Mouse (Mus musculus) cerebellum, postnatal 4 days (tissue): ENCODE data around the gene Scn3a.
"Not testable (repeated sequence)": the region's sequence is repeated elsewhere in the genome, so short reads cannot be mapped to it uniquely, and the experiment has no call there.

Experiments used
- DNase-seq, 2 experiments: peaks; one replicate each; pipeline ENCODE4 v3.0.0; 2022; ENCODE audit warnings: low spot score in 2 of 2, mixed read lengths in 1 of 2

Gene Scn3a

GRCm38 (mm10) chr2:65490450-65490849, 77.0 kb downstream of the Scn3a start:
- no peak for DNase-seq

DNA sequence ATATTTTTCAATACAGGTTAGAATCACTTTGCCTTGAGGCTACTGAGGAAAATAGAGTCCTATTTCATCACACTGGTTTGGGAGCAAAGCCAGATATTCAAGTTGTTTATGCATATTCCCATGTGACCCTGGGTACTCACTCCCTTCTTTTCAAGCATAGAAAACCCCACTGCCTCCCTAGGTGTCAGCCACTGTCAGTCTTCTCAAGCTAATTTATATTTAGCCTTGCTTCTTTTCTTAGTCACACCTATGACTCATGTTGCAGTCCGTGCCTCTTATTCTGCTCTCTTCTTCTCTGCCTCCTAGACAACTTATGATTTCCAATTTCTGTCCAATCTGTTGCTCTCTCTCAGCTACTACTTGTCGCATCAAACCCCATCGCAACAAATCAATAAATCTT, 84.0 kb downstream of the Scn3a start:
- DNase-seq = no peak

DNA sequence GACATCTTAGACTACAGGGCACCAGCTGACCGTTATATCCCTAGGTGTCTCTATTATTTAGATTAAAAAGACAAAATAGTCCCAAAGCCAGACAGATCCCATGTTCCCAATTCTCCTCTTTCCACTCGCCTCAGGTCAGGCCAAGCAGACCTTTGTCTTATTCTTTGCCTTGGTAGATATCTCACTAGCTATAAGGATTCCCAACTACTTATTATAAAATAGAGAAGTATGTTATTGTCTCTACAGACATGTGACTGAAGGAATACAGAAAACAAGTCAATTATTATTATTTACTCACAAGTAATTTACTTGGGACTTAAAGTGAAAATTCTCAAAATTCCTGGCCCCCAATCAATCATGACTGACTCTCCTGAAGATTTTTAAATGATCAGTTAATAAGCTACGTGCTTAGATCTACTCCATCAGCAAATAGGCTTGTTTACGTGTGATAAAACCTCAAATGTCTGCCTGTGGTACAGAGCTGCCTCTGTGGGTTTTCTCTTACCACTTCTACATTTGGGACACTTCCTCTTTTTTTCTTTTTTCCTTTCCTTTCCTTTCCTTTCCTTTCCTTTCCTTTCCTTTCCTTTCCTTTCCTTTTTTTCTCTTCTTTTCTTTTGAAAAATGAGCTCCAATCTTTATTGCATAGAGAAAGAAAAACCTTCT, 86.3 kb downstream of the Scn3a start:
- DNase-seq = no peak

DNA sequence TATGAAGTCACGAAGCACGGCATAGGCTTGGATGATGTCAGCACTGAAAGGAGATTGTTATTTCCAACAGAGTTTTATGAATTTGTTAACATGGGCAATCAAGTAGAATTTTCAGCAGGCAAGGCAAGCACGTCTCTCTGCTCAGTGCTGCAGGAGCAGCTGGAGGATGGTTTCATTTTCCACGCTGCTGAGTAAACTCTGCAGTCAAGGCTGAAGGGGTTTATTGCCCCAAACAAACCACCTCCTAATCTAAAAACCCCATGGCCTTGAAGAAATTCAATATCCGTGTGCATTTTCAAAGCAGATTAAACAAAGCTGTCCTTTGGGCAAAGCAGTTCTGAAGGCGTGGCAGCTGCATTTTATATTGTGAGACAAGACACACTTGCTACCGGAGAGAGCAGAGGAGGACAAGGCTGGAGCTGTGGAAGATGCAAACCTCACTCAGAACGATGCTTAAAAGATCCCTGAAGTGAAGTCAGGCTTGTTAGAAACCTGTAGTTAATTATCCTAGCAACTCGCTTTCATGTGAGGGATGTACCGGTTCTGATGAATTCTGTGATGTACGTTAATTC, 96.0 kb downstream of the Scn3a start:
- DNase-seq = no peak

DNA sequence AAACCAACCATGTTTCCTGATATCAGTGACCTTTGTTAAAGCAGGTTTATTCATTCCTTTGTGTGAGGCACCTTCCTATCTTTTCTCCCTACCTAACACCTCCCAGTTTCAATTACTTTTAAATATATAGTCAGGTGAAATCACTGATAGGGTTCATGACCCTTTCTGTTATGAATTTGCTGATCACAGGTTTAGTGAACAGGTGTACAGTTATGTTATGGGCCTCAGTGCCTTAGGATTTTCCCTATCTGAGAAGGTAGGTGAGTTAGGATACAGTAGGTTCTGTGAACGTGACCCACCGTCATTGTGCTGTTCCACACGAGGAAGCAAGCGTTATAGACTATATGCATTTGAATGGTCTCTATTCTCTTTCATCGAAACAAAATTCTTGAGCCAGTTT, 101.7 kb downstream of the Scn3a start:
- DNase-seq = no peak

- DNase-seq = no peak
Measured at GRCm38 (mm10) chr2:65453763-65454162, 113.7 kb downstream of the Scn3a start.

DNA sequence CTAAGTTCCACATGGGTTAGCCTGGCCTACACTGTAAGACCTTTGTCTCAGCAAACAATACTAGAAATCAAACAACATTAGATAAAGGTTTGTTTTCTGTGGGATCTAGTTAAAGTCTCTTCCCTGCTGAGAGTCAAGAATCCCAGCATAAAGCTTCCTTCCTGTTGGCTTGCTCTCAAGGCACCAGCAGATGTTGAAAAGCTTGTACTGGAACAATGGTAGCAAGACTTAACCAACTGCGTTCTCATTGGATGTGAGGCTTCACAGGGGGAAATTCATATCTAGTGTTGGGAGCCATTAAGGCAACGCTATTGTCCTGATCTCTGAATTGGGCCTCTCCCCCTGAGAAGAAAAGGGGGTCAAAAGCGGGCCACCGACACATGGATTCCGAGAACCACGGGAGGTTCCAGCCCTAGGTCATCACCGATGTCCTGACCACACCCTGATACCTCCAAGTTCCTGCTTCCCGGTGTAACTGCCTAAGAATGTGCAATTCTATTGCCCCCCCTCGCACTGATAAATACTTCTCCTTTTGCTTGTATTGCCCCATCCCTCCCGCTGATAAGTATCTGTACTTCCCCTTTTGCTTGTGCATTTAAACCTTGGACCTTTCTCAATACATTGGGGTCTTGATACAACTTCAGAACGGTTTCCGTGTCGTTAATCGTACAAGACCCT, 115.9 kb downstream of the Scn3a start:
- not testable (repeated sequence) for DNase-seq

DNA sequence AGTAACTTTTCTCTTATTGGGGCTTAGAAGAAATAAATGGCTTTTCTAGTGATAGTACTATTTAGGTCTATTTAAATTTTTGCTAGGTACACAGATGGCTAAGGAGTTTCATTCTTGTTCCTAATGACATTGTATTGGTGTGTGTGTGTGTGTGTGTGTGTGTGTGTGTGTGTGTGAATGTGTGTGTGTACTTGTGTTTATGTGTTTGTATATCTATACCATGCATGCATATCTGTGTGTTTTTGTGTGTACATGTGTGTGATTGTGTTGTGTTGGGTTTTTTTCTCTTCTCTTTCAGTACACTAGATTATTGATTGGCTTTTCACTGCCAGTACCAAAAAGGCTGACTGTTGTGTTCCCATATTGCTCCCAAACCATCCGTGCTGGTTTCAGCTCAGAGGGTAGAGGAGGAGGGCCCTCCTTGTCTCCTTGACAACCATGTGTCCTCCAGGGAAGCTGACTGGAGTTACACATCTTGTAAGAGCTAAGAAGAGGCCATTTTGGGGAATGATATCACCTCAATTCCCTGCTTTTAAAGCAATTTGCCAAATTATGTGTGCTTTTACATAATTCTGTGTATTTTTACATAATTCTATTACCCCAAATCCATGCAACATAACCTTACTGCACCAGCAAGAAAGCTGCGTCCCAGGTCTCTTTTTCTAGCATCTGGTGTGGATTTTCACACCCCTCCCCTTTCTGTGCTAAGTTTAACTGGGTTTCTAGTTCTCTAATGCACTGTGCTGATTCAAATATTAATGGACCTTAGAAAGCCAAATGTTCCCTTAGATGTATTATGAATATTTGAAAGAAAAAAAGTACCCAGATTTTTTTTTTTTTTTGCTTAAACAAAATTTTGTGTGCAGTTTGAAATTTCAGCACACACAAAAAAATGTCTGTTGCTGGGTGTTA, 116.7 kb downstream of the Scn3a start:
- no peak for DNase-seq

- no peak for DNase-seq
Measured at GRCm38 (mm10) chr2:65449126-65449828, 118.2 kb downstream of the Scn3a start.

- no peak for DNase-seq
Measured at GRCm38 (mm10) chr2:65443082-65443481, 124.3 kb downstream of the Scn3a start.

DNA sequence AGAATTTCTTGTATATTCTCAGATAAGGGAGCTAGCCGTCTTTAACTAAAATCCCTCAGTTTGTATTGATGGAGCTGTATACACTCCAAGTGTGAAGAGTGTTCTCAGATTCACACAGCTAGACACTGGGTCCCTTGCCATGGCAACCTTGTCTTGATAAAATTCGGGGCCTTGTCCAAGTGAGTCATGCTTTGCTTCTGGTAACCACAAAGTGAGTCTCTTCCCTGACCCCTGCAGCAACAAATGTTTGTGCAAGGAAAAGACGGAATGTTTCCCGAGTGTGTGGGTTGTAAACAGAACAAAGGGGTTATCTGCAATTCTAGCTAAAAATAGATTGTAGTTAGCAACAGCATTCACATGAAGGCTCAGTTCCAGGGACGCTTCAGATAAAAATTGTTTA, 125.9 kb downstream of the Scn3a start:
- DNase-seq = no peak

DNA sequence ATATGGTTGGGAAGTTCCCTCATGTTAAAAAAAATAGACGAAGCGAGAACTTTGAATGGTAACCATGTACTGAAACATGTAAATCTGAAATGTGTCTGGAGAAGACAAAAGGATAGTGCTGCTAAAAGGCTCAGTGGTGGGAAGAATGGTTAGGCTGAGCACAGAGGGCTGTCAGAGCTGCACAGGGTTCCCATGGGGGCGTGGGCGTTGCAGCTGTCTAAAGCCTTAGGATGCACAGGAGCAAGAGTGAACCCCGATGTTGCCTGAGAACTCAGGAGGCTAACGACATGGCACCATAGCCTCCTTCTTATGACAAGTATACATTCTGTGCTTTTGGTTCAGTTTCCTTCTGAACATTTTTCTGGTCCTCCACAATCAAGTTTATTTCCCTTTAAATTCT, 126.3 kb downstream of the Scn3a start:
- no peak for DNase-seq

DNA sequence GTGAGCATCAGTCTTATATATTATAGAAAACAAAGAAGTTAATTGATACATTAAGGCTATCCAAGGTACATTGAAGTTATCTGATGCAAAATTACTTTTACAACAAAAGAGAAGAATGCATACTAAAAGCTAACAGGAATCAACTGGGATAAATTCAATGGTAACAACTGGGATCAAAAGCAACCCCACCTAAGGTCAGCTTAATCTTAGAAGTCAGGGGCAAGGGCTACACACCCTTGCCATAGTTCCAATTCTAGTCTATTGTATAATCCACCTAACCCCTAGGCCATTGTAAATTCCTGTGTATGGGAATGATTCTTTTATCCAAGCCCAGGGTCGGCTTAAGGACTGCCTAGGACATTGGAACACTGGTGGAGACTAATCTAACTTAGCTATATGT, 130.5 kb downstream of the Scn3a start:
- no peak for DNase-seq

DNA sequence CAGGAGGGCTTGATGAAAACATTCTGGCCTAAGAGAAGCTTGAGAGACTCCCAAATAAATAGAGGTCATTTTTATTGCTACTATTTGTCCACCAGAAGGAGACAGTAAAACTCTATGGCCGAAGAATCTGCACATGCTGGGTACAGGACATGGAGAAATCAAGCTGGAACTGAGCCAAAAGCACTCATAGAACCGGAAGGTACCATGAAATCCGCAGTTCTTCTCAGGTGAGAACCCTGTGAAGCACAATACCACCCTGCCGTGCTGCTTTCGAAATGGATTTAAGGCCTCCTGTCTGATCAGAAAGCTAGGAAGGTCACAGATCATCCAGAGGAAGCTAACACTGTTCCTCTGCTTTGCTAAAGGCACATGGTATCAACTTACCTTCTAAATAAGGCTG, 143.9 kb downstream of the Scn3a start:
- DNase-seq = no peak

- no peak for DNase-seq
Measured at GRCm38 (mm10) chr2:65421259-65422255, 145.9 kb downstream of the Scn3a start.

- no peak for DNase-seq
Measured at GRCm38 (mm10) chr2:65418608-65419007, 148.8 kb downstream of the Scn3a start.

DNA sequence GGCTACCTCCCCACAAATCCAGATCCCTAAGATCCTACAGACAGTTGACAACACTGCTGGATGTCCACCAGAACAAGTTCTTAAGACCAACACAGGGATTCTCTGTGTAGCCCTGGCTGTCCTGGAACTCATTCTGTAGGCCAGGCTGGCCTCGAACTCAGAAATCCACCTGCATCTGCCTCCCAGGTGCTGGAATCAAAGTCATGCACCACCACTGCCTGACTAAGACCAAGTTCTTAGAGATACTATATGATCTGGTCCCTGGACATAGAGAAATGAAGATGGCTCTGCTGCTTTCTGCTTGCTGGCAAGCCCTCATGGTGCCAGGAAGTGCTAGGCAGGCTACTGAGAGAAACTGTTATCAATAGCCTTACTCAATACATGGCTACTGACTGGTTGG, 150.9 kb downstream of the Scn3a start:
- DNase-seq = no peak

- no peak for DNase-seq
Measured at GRCm38 (mm10) chr2:65415294-65415693, 152.1 kb downstream of the Scn3a start.

GRCm38 (mm10) chr2:65414806-65415281, 152.6 kb downstream of the Scn3a start:
- DNase-seq = peak in 1 of 2 experiments; percentile 49

DNA sequence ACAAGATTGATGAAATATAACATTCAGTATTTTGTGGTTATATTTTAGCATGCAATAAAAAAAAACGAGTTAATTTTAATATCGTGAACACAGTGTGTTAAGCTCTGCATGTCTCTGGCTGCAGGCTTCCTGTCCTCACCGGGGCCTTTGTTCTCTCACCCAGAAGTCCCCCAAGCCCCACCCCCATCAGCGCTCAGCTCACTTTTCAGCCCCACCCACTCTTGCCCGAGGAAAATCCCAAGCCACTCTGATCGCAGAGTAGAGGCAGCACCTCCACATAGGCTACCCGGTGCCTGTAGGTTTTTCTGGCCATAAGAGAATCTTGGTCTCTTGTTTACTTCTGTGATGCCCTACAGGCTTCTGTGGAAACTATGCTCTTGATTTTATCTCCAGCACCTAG, 153.2 kb downstream of the Scn3a start:
- DNase-seq = peak in 1 of 2 experiments; percentile 28
